Mouse (Mus musculus) myocyte (in vitro differentiated cells): ENCODE measurements around the gene Catsper1.

ENCODE experiments used
- MAX ChIP-seq: IDR thresholded peaks from one replicate; pipeline ENCODE4 v1.6.1; 2011; ENCODE audit warnings: low read depth, mild to moderate bottlenecking, control low read depth
- SRF ChIP-seq: IDR thresholded peaks from one replicate; pipeline ENCODE4 v1.6.1; 2011; ENCODE audit warnings: low read depth; ENCODE audit not compliant: control insufficient read depth, insufficient read length

DNA sequence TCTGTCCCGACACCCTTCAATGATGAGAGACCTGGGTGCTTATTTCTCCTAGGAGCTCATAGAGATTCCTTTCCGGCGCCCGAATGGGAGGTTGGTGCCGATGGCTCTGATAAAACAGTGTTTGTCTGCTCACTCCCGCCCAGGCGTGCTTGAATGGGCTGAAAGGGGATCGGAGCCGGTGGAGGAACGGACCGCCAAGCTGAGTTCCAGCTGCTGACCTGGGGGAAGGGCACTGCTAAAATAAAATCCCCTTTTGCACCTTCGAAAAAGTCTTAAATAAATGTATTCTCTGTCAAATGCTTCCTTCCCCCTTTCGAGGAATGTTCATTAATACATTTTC is 39.8 kb upstream of the Catsper1 start:
- TF ChIP-seq MAX (no peak), SRF (no peak)
